Mouse (Mus musculus): ENCODE results near the gene P3h4.

DNA sequence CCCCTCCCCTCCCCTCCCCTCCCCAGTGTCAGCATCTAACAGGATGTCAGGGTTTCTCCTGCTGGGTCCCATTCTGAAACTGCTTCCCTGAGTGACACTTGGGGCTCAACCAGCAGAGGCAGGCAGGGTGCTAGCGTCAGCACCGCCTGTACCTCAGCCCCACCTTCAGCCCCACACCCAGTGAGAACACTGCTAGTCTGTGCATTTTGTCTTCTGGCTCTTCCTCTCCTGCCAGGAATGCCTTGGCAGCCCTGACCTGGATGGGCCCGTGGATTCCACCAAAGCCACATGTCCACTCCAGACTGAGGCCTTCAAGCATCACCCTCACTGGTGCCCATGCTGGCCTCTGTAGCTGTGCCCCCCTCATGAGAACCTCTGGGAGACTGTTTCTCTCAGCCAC lies 5.0 kb downstream of the P3h4 start:
- TF ChIP-seq USF1 (IDR thresholded peaks at IDR 0.05; ENCODE audit: low read depth) (no peak), POLR2A (IDR thresholded peaks at IDR 0.05; ENCODE audit: insufficient read length, low read depth) (no peak), TCF12 (IDR thresholded peaks at IDR 0.05; ENCODE audit: insufficient read depth, poor library complexity, severe bottlenecking) (no peak), MAX (IDR thresholded peaks at IDR 0.05; ENCODE audit: low read depth) (no peak), E2F4 (IDR thresholded peaks at IDR 0.05; ENCODE audit: insufficient read depth) (no peak), TCF3 (IDR thresholded peaks at IDR 0.05; ENCODE audit: insufficient read length, low read depth) (no peak), POLR2AphosphoS2 (IDR thresholded peaks at IDR 0.05; ENCODE audit: insufficient read length, low read depth) (peak; percentile 46), MYOG (IDR thresholded peaks at IDR 0.05; ENCODE audit: control insufficient read depth in 1 of 3, insufficient read depth in 1 of 3, insufficient read length in 2 of 3, low read depth in 2 of 3) (no peak)
